Mouse (Mus musculus) thymus, postnatal 36 days (tissue): ENCODE measurements around the gene Dync2li1.

Experiments
- DNase-seq, 2 experiments: peaks; one replicate each; pipeline ENCODE4 v3.0.0; 2022; ENCODE audit warnings: mixed read lengths in 2 of 2

The Dync2li1 gene

GRCm38 (mm10) chr17:84647630-84648029, 21.3 kb downstream of the Dync2li1 start:
- DNase-seq, result no peak

DNA sequence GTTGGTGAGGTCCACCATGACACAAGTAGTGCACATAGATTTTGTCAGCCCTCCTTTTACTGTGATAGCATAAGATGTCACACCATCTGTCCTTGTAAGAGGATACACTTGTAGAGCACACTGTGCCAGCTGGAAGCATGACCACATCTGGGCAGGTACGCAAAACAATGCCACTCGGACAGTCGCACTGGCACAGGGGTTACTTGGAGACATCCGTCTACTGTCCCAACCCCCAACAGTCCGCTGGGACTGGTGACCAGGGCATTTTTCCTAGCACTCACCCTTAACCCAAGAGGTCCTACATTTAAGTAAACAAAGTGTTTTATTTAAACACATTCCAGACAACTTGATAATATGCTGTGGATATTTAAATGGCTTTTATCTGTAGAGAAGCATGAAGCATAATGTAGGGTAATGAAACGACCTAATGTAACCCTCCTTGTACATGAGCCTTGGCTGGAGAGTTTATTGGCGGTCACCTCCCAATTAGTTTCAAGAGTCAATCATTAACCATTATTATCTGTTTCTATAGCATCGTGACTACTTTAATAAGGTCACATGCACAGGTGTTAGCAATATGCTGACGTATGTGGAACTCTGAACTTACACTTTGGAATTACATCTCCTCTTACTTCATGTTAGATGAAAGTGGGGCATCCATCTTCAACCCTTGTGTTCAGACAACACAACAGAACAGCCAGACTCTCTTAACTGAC, 24.2 kb downstream of the Dync2li1 start:
- no peak for DNase-seq

DNA sequence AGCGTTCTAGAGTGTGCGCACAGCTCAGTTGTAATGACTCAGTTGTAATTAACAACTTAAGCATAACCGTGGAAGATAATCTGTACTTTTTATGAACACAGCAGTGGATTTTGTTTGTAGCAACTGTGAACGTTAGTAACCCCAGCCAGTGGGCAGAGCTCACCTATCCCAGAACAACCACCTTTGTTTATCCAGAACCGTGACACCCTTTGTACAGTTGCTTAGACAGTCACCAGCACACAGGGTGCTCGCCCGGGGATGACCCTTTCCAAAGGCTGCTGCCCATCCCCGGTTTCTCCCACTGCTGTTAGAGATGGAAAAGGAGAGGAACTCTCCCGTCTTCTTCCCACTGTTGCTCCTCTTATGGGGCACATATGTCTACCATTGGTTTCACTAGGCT, 27.2 kb downstream of the Dync2li1 start:
- no peak for DNase-seq

- DNase-seq, result no peak
Measured at GRCm38 (mm10) chr17:84656205-84656604, 29.9 kb downstream of the Dync2li1 start.

GRCm38 (mm10) chr17:84656653-84657421, 30.5 kb downstream of the Dync2li1 start:
- no peak for DNase-seq

DNA sequence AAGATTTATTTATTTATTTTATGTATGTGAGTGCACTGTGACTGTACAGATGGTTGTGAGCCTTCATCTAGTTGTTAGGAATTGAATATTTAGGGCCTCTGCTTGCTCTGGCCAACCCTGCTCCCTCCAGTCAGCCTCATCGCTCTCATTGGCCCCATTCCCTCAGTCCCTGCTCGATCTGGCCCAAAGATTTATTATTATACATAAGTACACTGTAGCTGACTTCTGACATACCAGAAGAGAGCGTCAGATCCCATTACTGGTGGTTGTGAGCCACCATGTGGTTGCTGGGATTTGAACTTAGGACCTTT, 31.1 kb downstream of the Dync2li1 start:
- DNase-seq, result no peak

DNA sequence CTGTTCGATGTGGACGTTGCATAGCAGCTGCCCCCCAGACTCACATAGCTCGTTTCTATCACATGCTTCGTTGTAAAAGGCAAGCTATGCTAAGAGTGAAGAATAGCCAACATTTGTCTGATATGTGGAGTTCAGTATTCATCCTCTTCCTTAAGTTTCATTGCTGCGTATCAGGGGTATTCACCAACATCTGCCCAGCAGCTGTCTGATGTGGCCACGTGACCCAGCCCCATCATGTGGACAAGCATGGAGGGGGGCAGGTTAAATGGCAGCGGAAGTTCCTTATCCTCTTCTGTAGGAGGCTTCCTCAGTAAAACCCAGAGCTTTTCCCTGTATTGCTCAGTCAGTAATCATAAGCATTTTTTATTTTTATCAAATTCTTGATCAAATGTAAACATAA, 31.5 kb downstream of the Dync2li1 start:
- no peak for DNase-seq

DNA sequence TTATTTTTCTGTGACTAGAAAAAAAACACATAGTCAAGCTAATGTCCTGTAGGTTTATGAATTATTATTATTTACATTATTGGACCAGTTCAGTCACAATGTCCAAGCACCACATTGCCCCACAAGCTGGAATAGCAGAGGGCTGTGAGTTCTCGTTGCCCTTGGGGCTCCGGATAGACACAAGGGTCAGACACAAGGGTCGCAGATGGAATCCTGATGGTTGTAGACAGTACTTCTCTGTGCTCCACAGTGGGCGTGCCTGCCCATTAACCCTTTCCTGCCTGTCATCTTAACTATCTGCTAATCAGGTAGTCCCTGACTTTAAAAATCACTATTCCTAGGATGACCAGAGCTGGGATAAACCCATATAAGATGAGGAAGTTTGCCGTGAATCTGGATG, 31.9 kb downstream of the Dync2li1 start:
- DNase-seq, result no peak

- DNase-seq, result no peak
Measured at GRCm38 (mm10) chr17:84658951-84659350, 32.7 kb downstream of the Dync2li1 start.

DNA sequence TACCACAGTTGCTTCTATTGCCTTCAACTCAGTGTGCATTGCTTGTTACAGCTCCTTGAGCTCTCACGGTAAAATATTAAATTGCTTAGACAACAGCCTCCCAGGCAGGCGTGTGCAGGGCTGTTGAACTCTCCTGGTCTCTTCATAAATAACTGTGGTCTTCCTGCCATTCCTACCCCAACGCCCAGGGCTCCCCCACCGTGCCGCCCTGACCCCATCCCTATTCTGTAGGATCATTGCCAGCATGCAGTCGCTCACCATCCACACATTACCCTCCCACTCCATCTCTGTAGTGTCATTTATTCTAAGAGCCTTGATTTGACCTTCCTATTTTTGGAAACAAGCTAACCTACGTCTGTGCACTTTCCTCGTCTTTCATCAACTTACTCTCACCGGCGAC, 38.8 kb downstream of the Dync2li1 start:
- no peak for DNase-seq

- DNase-seq, result no peak
Measured at GRCm38 (mm10) chr17:84665691-84666090, 39.4 kb downstream of the Dync2li1 start.

DNA sequence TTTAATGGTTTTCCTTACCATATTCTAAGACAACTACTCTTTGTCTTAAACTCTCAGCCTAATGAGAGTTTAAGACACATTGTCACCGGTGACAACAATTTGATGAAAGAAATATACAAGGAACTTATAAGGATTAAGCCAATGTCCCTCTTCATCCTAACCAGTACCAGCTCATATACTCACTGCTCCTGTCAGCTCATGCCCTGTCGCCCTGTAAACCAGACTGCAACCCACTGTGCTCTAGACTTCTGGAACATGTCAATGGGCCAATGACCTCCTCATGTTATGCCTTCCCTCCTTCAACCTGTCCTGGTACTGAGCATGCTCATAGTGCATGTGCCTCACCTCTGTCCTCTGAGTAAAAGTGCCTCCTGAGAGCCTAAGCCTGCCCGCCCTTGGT, 41.6 kb downstream of the Dync2li1 start:
- DNase-seq, result no peak

DNA sequence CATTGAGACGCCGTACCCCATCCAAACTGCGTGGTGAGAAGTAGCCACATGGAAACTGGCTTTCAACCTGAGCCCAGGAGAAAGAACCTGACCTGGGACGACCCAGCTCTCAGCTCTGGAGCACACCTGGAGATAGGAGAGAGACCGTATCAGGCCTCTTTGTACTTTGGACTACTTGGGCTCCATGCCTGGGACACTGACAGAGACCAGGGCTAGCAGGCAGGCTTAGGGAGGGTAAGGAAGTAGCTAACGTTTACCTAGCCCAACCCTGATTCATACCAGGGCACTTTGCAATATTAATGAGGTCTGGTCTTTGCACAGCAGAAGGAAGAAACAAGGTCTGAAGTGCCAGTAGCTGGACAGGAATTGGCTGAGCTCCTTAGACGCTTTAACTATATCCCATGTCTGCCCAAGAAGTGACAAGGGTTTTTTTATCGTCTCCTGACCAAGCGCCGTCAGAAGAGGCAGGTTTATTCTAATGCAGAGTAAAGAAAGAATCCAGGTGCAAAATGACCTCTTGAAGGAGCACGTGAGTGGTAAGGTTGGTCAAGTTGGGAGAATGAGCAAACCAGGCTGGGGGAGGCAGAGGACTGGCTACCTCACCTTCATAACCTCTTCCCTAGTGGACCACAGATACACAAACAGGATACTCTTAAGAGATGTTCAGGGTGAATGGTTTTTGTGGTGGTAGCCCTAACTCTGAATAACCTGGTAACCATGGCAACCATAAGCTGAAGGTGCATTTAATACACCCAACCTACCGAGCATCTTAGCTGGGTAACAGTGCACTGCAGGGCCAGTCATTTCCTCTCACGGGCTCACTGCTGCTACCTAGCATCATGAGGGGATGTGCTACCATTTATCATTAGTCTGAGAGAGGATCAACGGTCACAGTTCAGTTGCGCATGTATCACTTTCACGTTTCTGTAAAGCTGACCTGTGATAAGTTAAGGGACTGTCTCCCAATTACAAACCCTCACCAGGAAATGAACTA, 46.4 kb downstream of the Dync2li1 start:
- DNase-seq, result no peak

DNA sequence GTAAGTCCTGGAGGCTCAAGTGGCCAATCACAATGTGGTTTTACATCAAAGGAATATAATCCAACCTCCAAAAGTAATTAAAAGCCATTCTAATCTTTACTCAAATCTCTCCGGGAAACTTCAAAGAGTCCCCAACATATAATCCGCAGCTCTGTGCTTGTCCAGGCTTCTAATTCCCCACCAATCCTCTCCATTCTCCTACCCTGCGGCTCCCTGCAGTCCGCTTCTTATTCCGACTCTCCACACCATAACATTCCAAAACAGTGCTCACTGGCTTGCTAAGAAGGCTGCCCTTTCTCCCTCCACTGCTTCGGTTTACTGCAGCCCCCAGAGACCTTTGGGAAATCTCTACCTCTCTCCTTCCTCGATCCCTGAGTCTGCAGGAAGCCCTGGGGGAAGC, 47.8 kb downstream of the Dync2li1 start:
- no peak for DNase-seq

- DNase-seq, result no peak
Measured at GRCm38 (mm10) chr17:84675204-84675603, 48.9 kb downstream of the Dync2li1 start.

- DNase-seq, result no peak
Measured at GRCm38 (mm10) chr17:84675951-84676366, 49.7 kb downstream of the Dync2li1 start, which contains the start of gene Abcg8. Abcg8 (plus strand) TSS chr17:84676302.

- DNase-seq, result no peak
Measured at GRCm38 (mm10) chr17:84677595-84677994, 51.3 kb downstream of the Dync2li1 start.

GRCm38 (mm10) chr17:84681670-84682069, 55.4 kb downstream of the Dync2li1 start:
- no peak for DNase-seq

DNA sequence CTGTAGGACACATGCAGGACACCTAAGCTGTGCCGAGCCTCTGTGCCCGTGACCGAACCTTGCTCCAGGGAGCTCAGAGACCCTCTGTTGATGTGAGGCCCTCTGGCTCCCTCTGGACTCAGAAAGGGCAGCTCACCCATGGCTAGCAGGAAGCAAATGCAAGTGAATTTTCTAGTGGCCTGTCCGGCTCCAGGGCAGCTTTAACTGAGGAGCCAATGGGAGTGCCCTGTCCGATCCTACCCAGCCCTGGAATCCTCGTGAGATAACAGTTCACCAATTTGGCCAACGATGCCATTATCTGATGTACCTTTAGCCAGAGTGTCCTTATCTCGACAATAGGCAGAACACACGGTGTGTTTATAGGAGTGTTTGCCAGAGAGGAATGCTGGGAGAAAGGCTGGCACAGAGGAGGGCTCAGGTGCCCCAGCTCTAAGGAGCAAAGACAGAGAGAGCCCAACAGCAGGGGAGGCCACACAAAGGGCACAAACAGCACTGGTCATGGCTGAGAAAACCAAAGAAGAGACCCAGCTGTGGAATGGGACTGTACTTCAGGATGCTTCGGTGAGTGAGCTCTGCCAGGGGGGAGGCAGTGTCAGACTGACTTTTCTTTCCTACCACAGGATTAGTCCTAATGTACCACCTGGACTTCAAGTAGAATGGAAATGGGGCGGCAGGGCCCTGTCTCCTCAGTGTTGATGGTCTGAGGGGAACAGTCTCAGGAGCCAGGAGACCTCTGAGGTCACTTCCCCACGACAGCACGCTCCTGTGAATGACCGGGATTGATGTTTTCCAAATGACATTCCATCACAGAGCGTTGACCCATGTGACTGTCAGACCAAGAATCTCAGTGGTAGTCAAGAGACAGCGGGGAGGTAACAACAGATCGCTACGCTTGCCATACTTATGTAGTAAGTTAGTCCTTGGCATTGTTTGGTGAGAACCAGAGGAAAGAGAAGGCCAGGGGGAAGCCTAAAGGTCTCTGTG, 56.7 kb downstream of the Dync2li1 start, which contains the start of gene Abcg5:
Gene Abcg5 (minus strand): TSS at position 278 of the 984 bp plus-strand sequence.
- DNase-seq, result no peak

GRCm38 (mm10) chr17:84684284-84684683, 58.0 kb downstream of the Dync2li1 start:
- DNase-seq, result no peak

DNA sequence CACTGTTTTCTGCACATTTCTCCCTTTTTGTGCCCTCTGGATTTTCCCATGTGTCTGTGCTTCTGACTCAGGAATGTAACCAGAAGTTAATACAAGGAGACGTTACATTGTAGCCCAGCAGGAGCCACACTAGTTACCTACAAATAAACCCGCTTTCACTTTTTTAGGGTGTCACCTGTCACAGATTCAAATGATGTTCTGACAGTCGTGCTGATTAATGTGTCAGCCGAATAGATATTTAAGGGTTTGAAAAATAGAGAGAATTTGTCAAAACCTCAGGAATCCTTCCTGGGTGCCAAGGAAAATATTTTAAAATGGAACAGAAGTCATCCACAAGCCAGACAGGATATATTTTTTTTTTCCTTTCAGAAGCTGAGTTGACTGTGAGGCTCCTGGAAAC, 59.0 kb downstream of the Dync2li1 start:
- DNase-seq, result no peak

GRCm38 (mm10) chr17:84687994-84688393, 61.7 kb downstream of the Dync2li1 start:
- DNase-seq, result no peak
